Mouse (Mus musculus): ENCODE data around the gene Epb41l2. TPM values are rescaled to one million over a fixed set of nuclear protein-coding genes. Genes with fewer than 3 reads are reported as not detected.

Gene Epb41l2
- polyA plus RNA-seq, 1 experiment: 132 TPM

- WGBS: 46% methylated on average over 15 of the region's 15 CpGs
- peaks cover 5% of the 10 kb centered on the region; the same call in 1 of the 2 replicates for H3K4me1 ChIP-seq (ENCODE audit: control insufficient read depth, insufficient read depth, low read length)
- TF ChIP-seq POLR2A (IDR thresholded peaks at IDR 0.05; ENCODE audit: borderline replicate concordance, extremely low read depth, low read depth, low read length): no peak
- TF ChIP-seq CTCF (IDR thresholded peaks at IDR 0.05; ENCODE audit: insufficient read depth, low read length): no peak
- no peak for DNase-seq
- no peak overlapping the region for H3K4me3 ChIP-seq (replicated peaks; ENCODE audit: extremely low read depth, low read depth, low read length)
These were observed 44.5 kb downstream of the Epb41l2 start for GRCm38 (mm10) chr10:25403813-25404701.

- TF ChIP-seq CTCF (IDR thresholded peaks at IDR 0.05; ENCODE audit: insufficient read depth, low read length): no peak
- TF ChIP-seq POLR2A (IDR thresholded peaks at IDR 0.05; ENCODE audit: borderline replicate concordance, extremely low read depth, low read depth, low read length): no peak
- H3K4me3 ChIP-seq (replicated peaks; ENCODE audit: extremely low read depth, low read depth, low read length): no peak overlapping the region
- 73% methylated on average over 6 of the region's 6 CpGs for WGBS
- peaks cover 5% of the 10 kb centered on the region; the same call in 1 of the 2 replicates for H3K4me1 ChIP-seq (ENCODE audit: control insufficient read depth, insufficient read depth, low read length)
- no peak for DNase-seq
These were observed 45.1 kb downstream of the Epb41l2 start for GRCm38 (mm10) chr10:25404702-25405098.

- no peak for TF ChIP-seq POLR2A (IDR thresholded peaks at IDR 0.05; ENCODE audit: borderline replicate concordance, extremely low read depth, low read depth, low read length)
- TF ChIP-seq CTCF (IDR thresholded peaks at IDR 0.05; ENCODE audit: insufficient read depth, low read length): no peak
- Histone ChIP-seq H3K4me3 (replicated peaks; ENCODE audit: extremely low read depth, low read depth, low read length) (no peak overlapping the region), H3K4me1 (ENCODE audit: control insufficient read depth, insufficient read depth, low read length) (peaks cover 5% of the 10 kb centered on the region; the same call in 1 of the 2 replicates)
- DNase-seq: no peak
- 72% methylated on average over 8 of the region's 8 CpGs for WGBS
These were observed 46.0 kb downstream of the Epb41l2 start for GRCm38 (mm10) chr10:25405551-25405950.

GRCm38 (mm10) chr10:25406695-25407094 lies 47.1 kb downstream of the Epb41l2 start:
- no peak for TF ChIP-seq CTCF (IDR thresholded peaks at IDR 0.05; ENCODE audit: insufficient read depth, low read length)
- no peak for TF ChIP-seq POLR2A (IDR thresholded peaks at IDR 0.05; ENCODE audit: borderline replicate concordance, extremely low read depth, low read depth, low read length)
- Histone ChIP-seq H3K4me3 (replicated peaks; ENCODE audit: extremely low read depth, low read depth, low read length) (no peak overlapping the region), H3K4me1 (ENCODE audit: control insufficient read depth, insufficient read depth, low read length) (peaks cover 5% of the 10 kb centered on the region)
- WGBS: 71% methylated on average over 5 of the region's 5 CpGs
- no peak for DNase-seq

- 66% methylated on average over 14 of the region's 14 CpGs for WGBS
- H3K4me3 ChIP-seq (replicated peaks; ENCODE audit: extremely low read depth, low read depth, low read length): no peak overlapping the region
- TF ChIP-seq CTCF (IDR thresholded peaks at IDR 0.05; ENCODE audit: insufficient read depth, low read length): no peak
- TF ChIP-seq POLR2A (IDR thresholded peaks at IDR 0.05; ENCODE audit: borderline replicate concordance, extremely low read depth, low read depth, low read length): no peak
- DNase-seq: no peak
- peaks cover 8% of the 10 kb centered on the region for H3K4me1 ChIP-seq (ENCODE audit: control insufficient read depth, insufficient read depth, low read length)
These were observed 48.6 kb downstream of the Epb41l2 start for GRCm38 (mm10) chr10:25408136-25408650.

GRCm38 (mm10) chr10:25411836-25412373 lies 52.3 kb downstream of the Epb41l2 start:
- peaks cover 9% of the 10 kb centered on the region for H3K4me1 ChIP-seq (ENCODE audit: control insufficient read depth, insufficient read depth, low read length)
- no peak overlapping the region for H3K4me3 ChIP-seq (replicated peaks; ENCODE audit: extremely low read depth, low read depth, low read length)
- DNase-seq: no peak
- TF ChIP-seq POLR2A (IDR thresholded peaks at IDR 0.05; ENCODE audit: borderline replicate concordance, extremely low read depth, low read depth, low read length) (no peak), CTCF (IDR thresholded peaks at IDR 0.05; ENCODE audit: insufficient read depth, low read length) (no peak)
- 57% methylated on average over 6 of the region's 6 CpGs for WGBS

GRCm38 (mm10) chr10:25415188-25415717 lies 55.7 kb downstream of the Epb41l2 start:
- Histone ChIP-seq H3K4me3 (replicated peaks; ENCODE audit: extremely low read depth, low read depth, low read length) (no peak overlapping the region), H3K4me1 (ENCODE audit: control insufficient read depth, insufficient read depth, low read length) (peaks cover 9% of the 10 kb centered on the region)
- DNase-seq: no peak
- 77% methylated on average over 7 of the region's 7 CpGs for WGBS
- peak; percentile 61 for TF ChIP-seq CTCF (IDR thresholded peaks at IDR 0.05; ENCODE audit: insufficient read depth, low read length)
- no peak for TF ChIP-seq POLR2A (IDR thresholded peaks at IDR 0.05; ENCODE audit: borderline replicate concordance, extremely low read depth, low read depth, low read length)

GRCm38 (mm10) chr10:25416696-25417095 lies 57.1 kb downstream of the Epb41l2 start:
- Histone ChIP-seq H3K4me3 (replicated peaks; ENCODE audit: extremely low read depth, low read depth, low read length) (no peak overlapping the region), H3K4me1 (ENCODE audit: control insufficient read depth, insufficient read depth, low read length) (peaks cover 9% of the 10 kb centered on the region)
- WGBS: 73% methylated on average over 5 of the region's 5 CpGs
- TF ChIP-seq POLR2A (IDR thresholded peaks at IDR 0.05; ENCODE audit: borderline replicate concordance, extremely low read depth, low read depth, low read length) (no peak), CTCF (IDR thresholded peaks at IDR 0.05; ENCODE audit: insufficient read depth, low read length) (no peak)
- no peak for DNase-seq

- Histone ChIP-seq H3K4me1 (ENCODE audit: control insufficient read depth, insufficient read depth, low read length) (peaks cover 12% of the 10 kb centered on the region), H3K4me3 (replicated peaks; ENCODE audit: extremely low read depth, low read depth, low read length) (no peak overlapping the region)
- DNase-seq: no peak
- WGBS: 19% methylated on average over 1 of the region's 1 CpGs
- TF ChIP-seq CTCF (IDR thresholded peaks at IDR 0.05; ENCODE audit: insufficient read depth, low read length) (no peak), POLR2A (IDR thresholded peaks at IDR 0.05; ENCODE audit: borderline replicate concordance, extremely low read depth, low read depth, low read length) (no peak)
These were observed 66.5 kb downstream of the Epb41l2 start for GRCm38 (mm10) chr10:25426058-25426457.
